Mouse (Mus musculus) urinary bladder, adult 2 months (tissue): ENCODE measurements around the gene Gstt1. TPM values are rescaled to one million over a fixed set of nuclear protein-coding genes. Genes with fewer than 3 reads are reported as not detected.

Experiments used
- DNase-seq: peaks from one replicate; pipeline ENCODE4 v3.0.0; 2022; ENCODE audit warnings: low spot score
- polyA plus RNA-seq: library from polyadenylated mRNA; depleted of rRNA; stranded (reverse); fragments of >200 nt; gene quantifications from 2 replicates; pipeline ENCODE4 v1.2.3, GENCODE M21; 2012; rRNA removed

Gene Gstt1
- polyA plus RNA-seq, 1 experiment = 208 TPM

DNA sequence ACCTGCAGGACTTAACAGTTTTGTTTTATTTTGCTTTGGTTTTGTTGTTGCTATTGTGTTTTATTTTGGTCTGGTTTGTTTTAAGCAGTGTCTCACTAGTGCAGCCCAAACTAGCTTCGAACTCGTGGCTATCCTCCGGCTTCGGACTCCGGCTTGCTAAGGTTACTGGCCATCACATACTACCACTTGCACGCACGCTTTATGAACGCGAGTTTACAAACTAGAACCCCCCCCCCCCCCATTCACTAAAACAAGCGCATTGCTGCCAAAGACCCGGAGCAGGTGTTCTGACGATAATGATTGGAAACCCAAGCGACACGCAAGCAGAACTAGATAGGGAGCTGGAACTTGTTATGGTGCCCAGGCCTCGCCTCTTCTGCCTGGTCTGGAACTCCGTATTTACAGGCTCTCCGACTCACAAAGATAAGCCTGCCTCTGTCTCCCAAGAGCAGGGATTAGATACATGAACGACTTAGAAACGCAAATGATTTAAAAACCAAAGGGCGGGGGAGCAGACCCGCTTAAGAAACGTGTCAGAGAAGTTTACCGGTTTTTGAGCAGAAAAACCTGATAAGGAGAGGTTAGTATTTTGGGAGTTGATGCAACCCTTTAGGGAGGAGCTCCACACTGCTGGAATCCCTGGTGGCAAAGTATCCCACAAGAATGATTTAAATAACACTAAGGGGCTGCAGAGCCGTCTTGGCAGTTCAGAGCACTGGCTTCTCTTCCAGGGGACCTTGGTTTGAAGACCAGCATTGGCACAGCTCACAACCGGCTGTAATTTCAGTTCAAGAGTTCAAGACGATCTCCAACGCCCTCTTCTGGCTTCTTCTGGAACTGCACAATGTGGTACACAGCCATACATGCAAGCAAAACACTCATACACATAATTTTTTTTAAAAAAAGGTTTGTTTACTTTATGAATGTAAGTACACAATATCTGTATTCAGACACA lies 33.6 kb downstream of the Gstt1 start:
- no peak for DNase-seq

- peak; percentile 87 for DNase-seq
Observed at GRCm38 (mm10) chr10:75763682-75764518, 34.5 kb downstream of the Gstt1 start, which contains the start of gene Cabin1. Gene Cabin1, minus strand, starts transcription at chr10:75764341.

DNA sequence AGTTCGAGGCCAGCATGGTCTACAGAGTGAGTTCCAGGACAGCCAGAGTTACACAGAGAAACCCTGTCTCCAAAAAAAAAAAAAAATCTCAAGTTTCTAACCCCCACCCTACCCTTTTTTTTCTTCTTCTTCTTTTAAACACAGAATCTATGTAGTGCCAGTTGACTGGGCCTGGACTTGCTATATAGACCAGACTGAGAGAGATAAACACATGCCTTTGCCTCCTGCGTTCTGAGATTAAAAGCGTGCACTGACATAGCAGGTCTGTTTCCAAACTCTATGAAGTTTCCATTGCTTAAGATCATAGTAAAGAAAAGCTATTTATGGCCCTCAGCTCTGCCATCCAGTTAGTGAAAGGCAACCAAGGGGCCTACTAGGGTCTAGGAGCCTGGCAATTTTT lies 36.0 kb downstream of the Gstt1 start:
- no peak for DNase-seq

GRCm38 (mm10) chr10:75760311-75760710 lies 38.1 kb downstream of the Gstt1 start:
- no peak for DNase-seq

DNA sequence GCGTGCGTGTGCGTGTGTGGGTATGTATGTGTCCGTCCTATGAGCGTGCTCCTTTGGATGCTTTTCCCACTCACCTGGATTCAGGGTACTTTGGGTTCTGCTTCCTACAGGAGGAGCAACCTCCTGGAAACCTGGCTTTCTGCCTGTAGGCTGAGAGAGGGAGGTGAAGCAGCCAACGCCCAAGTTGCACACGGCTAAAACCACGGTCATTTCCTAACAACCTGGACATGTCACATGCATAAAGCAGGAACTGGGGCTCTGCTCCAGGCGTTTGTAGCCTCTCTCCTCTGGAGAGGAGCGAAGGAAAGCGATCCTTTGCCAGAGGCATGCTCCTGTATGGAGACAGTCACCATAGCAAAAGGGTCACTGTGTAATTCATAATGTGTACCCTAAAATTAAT lies 41.7 kb downstream of the Gstt1 start:
- no peak for DNase-seq

DNA sequence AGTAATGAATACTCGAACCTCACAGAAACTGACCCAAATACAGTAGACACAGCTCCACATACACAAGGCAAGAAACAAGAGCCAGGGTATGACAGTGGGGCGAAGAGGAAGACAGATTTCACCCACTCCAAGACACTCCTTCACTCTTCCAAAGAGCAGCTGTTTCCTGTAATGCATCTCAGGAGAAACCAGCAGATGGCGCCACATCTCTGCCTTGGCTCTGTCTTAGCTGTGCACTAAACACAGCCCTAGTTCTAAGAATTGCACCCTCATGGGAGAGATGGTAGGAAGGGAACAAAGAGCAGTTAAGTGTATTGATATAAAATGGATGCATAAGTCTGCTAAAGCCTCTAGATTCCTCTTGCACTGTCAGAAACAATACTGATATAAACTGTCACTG lies 54.4 kb downstream of the Gstt1 start:
- DNase-seq = peak; percentile 44

DNA sequence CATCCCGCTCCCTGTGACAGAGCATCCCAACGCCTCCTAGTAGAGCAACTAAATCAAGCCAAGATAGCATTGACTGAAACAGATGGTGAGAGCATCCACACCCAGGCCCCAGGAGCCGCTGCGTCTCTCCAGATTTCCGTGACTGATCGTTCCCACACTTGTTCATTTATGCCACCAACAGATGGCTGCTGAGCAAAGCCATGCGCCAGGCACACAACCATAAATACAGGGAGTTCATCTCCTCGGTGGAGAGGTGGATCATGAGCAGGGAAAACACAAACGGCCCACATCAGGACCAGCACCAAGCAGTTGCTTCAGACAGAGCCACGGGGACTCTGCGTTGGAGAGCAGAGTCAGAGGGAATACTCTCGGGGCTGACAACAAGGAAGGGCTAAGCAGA lies 55.0 kb downstream of the Gstt1 start:
- no peak for DNase-seq

- no peak for DNase-seq
Observed at GRCm38 (mm10) chr10:75740866-75741265, 57.5 kb downstream of the Gstt1 start.

Other genes starting within 250 kb of the Gstt1 start
- 4.7 and 7.5 TPM in 2 replicates for gene Lrrc75b, start 238.3 kb downstream of the Gstt1 start, polyA plus RNA-seq
- gene Ggt1, start 237.0 kb downstream of the Gstt1 start, polyA plus RNA-seq = 0.33 and 0.55 TPM in 2 replicates
- 8.6 and 10.5 TPM in 2 replicates for gene Ggt5, start 209.2 kb downstream of the Gstt1 start, polyA plus RNA-seq
- 57.5 and 76.1 TPM in 2 replicates for gene Susd2, start 154.6 kb downstream of the Gstt1 start, polyA plus RNA-seq
- gene Cabin1, start 34.2 kb downstream of the Gstt1 start, polyA plus RNA-seq = 32.9 and 41.2 TPM in 2 replicates
- 54.4 and 60.6 TPM in 2 replicates for gene Ddt, start 25.2 kb downstream of the Gstt1 start, polyA plus RNA-seq
- gene Gm20441, start 17.6 kb downstream of the Gstt1 start, polyA plus RNA-seq = 0.40 and 0.74 TPM in 2 replicates
- gene Gstt3, start 17.2 kb downstream of the Gstt1 start, polyA plus RNA-seq = 130 and 148 TPM in 2 replicates
- gene Gstt4, start 24.0 kb upstream of the Gstt1 start, polyA plus RNA-seq = 0.11 TPM in 1 of 2 replicates, not detected in the other
- gene Gstt2, start 38.8 kb upstream of the Gstt1 start, polyA plus RNA-seq = 107 and 144 TPM in 2 replicates
- gene Mif, start 61.7 kb upstream of the Gstt1 start, polyA plus RNA-seq = 542 and 602 TPM in 2 replicates
- 1.0 and 1.2 TPM in 2 replicates for gene Derl3, start 94.8 kb upstream of the Gstt1 start, polyA plus RNA-seq
- gene Smarcb1, start 123.0 kb upstream of the Gstt1 start, polyA plus RNA-seq = 41.7 and 46.8 TPM in 2 replicates
- gene Chchd10, start 134.5 kb upstream of the Gstt1 start, polyA plus RNA-seq = 140 and 179 TPM in 2 replicates
- 18.8 and 20.1 TPM in 2 replicates for gene Mmp11, start 137.9 kb upstream of the Gstt1 start, polyA plus RNA-seq
- gene Gm867, start 142.1 kb upstream of the Gstt1 start, polyA plus RNA-seq = not detected in 2 replicates
- not detected in 2 replicates for gene Vpreb3, start 144.5 kb upstream of the Gstt1 start, polyA plus RNA-seq
- 0.04 and 0.10 TPM in 2 replicates for gene Gm5134, start 155.9 kb upstream of the Gstt1 start, polyA plus RNA-seq
- 8.6 TPM in 2 replicates for gene Zfp280b, start 234.1 kb upstream of the Gstt1 start, polyA plus RNA-seq